Mouse (Mus musculus) embryonic fibroblast, embryonic 13.5 days (primary cell): Measurements from ENCODE around the gene Opn4.

ENCODE experiments used
- CTCF ChIP-seq: IDR thresholded peaks from 2 replicates; pipeline ENCODE4 v1.5.1; 2011; ENCODE audit warnings: mild to moderate bottlenecking, control low read depth, low read length, moderate library complexity, borderline replicate concordance; ENCODE audit not compliant: insufficient read depth
- POLR2A ChIP-seq: IDR thresholded peaks from 2 replicates; pipeline ENCODE4 v1.6.1; 2011; ENCODE audit warnings: low read depth, mild to moderate bottlenecking, control low read depth, low read length, moderate library complexity

DNA sequence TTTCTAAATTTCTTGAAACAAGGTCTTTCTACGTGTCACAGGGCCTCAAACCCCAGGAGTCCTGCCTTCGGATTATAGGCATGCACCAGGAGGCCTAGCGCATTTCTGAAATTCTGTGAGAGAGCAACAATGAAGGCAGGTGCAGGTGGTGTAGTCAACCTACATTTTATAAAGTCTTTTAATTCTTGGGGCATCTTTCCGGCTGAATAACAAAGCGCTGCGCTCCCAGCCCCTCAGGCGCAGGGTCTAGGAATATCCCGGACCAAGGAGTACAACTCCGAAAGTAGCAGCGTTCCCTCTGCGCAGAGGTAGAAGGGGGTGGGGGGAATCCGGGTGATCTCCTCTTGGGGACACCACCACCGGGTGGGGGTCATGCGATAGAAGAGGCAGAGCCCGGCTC is 14.6 kb upstream of the Opn4 start:
- no peak for TF ChIP-seq POLR2A
- no peak for TF ChIP-seq CTCF
